In the genomic region with DNA sequence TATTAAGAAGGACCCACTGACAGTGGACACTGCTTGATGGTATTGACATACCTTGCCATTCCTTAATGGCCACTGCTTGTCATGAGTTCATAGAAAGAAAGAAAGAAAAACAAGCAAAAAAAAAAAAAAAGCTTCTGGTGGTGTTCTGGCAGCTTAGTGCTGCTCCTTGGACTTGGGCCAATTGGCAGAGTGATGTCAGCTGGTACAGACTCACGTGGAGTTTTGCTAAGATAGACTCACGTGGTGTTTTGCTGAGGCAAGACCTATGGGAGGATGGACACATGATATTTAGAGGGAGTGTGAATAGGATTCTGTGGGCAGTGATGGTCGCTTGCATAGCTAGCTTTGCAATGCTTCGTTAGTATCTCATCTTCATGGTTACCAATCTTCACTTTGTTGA, we compare ENCODE assay signal across 25 mouse cellular contexts. TPM values are rescaled to one million over a fixed set of nuclear protein-coding genes. Genes with fewer than 3 reads are reported as not detected.
DNase-seq lines count a peak whose midpoint lies in the region; ATAC-seq and TF ChIP-seq lines count a peak whose summit lies in the region.
"Had no signal": no experiment of that assay in that cellular context is flagged by ENCODE, and none has a peak within 500 bp of the region (broad histone marks: within the 10 kb centered on the region; RNA-seq: fewer than 3 reads in every experiment).

No protein-coding gene starts in this region.

- TF ChIP-seq CTCF in brain, embryonic 14.5 days (IDR thresholded peaks at IDR 0.05; ENCODE audit: borderline replicate concordance, extremely low read depth, insufficient read depth, insufficient read length) = no peak

- DNase-seq in cerebellum, postnatal 14 days = peak; percentile 12 to 38
- no peak for DNase-seq in cerebellum, adult 18-20 months
- peak; percentile 1 for DNase-seq in kidney, postnatal 14 days
- peak; percentile 2 for DNase-seq in 416B (ENCODE audit: low read depth)
- DNase-seq in brain, embryonic 14.5 days (ENCODE audit: low read depth) = peak; percentile 35
- DNase-seq in thymus, postnatal 10 days (ENCODE audit: low spot score in 2 of 2) = no peak
- DNase-seq in right cerebral cortex, adult 2 months (ENCODE audit: low spot score in 2 of 2) = no peak
- DNase-seq: adrenal gland, postnatal 36 days; cerebellum, adult 2 months; gastrocnemius, postnatal 36 days; heart, adult 2 months; kidney, adult 11 months; layer of hippocampus, postnatal 36 days; lung, postnatal 4 days; thymus, adult 2 months had no signal

- no peaks in the 10 kb centered on the region for H3K4me1 ChIP-seq in kidney, embryonic 14.5 days (ENCODE audit: control insufficient read depth, insufficient read depth, low read length)
- H3K4me1 ChIP-seq: embryonic facial prominence, embryonic 15.5 days; hindbrain, embryonic 13.5 days; limb, embryonic 15.5 days; liver, embryonic 15.5 days; midbrain, embryonic 10.5 days had no signal

- H3K4me3 ChIP-seq in kidney, embryonic 14.5 days (ENCODE audit: low read length) = no peak overlapping the region
- H3K4me3 ChIP-seq: embryonic facial prominence, embryonic 15.5 days; heart, adult 2 months; hindbrain, embryonic 13.5 days; limb, embryonic 15.5 days; liver, embryonic 15.5 days; midbrain, embryonic 10.5 days had no signal

- H3K9me3 ChIP-seq in kidney, embryonic 14.5 days (ENCODE audit: control insufficient read depth, low read length) = no peaks in the 10 kb centered on the region
- H3K9me3 ChIP-seq: embryonic facial prominence, embryonic 15.5 days; G1E; hindbrain, embryonic 13.5 days; limb, embryonic 15.5 days; liver, embryonic 15.5 days; midbrain, embryonic 10.5 days had no signal

- peaks cover 3% of the 10 kb centered on the region; the same call in 1 of the 2 replicates for H3K27me3 ChIP-seq in kidney, embryonic 14.5 days (ENCODE audit: control insufficient read depth, insufficient read depth, low read length)
- H3K27me3 ChIP-seq: CH12.LX; embryonic facial prominence, embryonic 15.5 days; limb, embryonic 15.5 days; liver, embryonic 15.5 days had no signal

- WGBS in kidney, embryonic 14.5 days = 52% methylated on average over 4 of the region's 4 CpGs

- H3K36me3 ChIP-seq in kidney, embryonic 14.5 days (ENCODE audit: control insufficient read depth, insufficient read depth, low read length) = no peaks in the 10 kb centered on the region
- H3K36me3 ChIP-seq: embryonic facial prominence, embryonic 15.5 days; G1E; hindbrain, embryonic 13.5 days; limb, embryonic 15.5 days; liver, embryonic 15.5 days; midbrain, embryonic 10.5 days had no signal

- no peak for TF ChIP-seq POLR2A in brain, embryonic 14.5 days (IDR thresholded peaks at IDR 0.05; ENCODE audit: borderline replicate concordance, extremely low read depth, insufficient read depth, insufficient read length, poor library complexity, severe bottlenecking)

- ATAC-seq in kidney, embryonic 14.5 days (ENCODE audit: low FRiP score, low TSS enrichment) = no peak
- ATAC-seq: forebrain, embryonic 16.5 days had no signal

- no peak overlapping the region for H3K4me2 ChIP-seq in kidney, embryonic 14.5 days (replicated peaks; ENCODE audit: low read depth, low read length)
- H3K4me2 ChIP-seq: embryonic facial prominence, embryonic 15.5 days; hindbrain, embryonic 13.5 days; limb, embryonic 15.5 days; liver, embryonic 15.5 days had no signal

- no peak overlapping the region for H3K9ac ChIP-seq in kidney, embryonic 14.5 days (ENCODE audit: low read depth, low read length)
- H3K9ac ChIP-seq: embryonic facial prominence, embryonic 15.5 days; hindbrain, embryonic 13.5 days; limb, embryonic 15.5 days; liver, embryonic 15.5 days had no signal

- H3K27ac ChIP-seq in kidney, embryonic 14.5 days (ENCODE audit: low read depth, low read length) = no peak overlapping the region
- H3K27ac ChIP-seq: embryonic facial prominence, embryonic 15.5 days; heart, adult 2 months; hindbrain, embryonic 13.5 days; limb, embryonic 15.5 days; liver, embryonic 15.5 days; midbrain, embryonic 10.5 days; stomach, postnatal 0 days had no signal

RNA-seq across cellular contexts. Expression of gene Nyx, which starts 43.9 kb away (rescaled TPM):
- polyA plus RNA-seq in kidney, embryonic 14.5 days (2014; fragmentation: Nextera tagmentation; extraction: Ambion mirVana) = not detected in 2 replicates
- 0.34 and 0.53 TPM in 2 replicates for polyA plus RNA-seq in brain, embryonic 14.5 days (2012; rRNA removed)
- polyA plus RNA-seq: liver, embryonic 15.5 days had no signal

Comparison
In these comparisons a context has a peak if more than half of its experiments do, and no peak if none do; other contexts are left out.
1. DNase-seq: peak in cerebellum, postnatal 14 days (2 of 2), kidney, postnatal 14 days (single experiment), 416B (single experiment) and brain, embryonic 14.5 days (single experiment); none in cerebellum, adult 18-20 months (0 of 2), thymus, postnatal 10 days (0 of 2) and right cerebral cortex, adult 2 months (0 of 2).